Mouse (Mus musculus) midbrain, postnatal 0 days (tissue): ENCODE measurements around the gene Cbl. TPM values are rescaled to one million over a fixed set of nuclear protein-coding genes. Genes with fewer than 3 reads are reported as not detected.

Experiments used
- ATAC-seq: fragments of 200-750 bp; cut with Nextera tagmentation; 2 replicates; pipeline ENCODE4 v1.8.0; 2017; ENCODE audit warnings: moderate number of reproducible peaks, mild to moderate bottlenecking, moderate TSS enrichment, moderate library complexity; ENCODE audit not compliant: low FRiP score
- DNase-seq: peaks from one replicate; pipeline ENCODE4 v3.0.0-alpha.2; 2015; ENCODE audit warnings: low spot score
- H3K27ac ChIP-seq: fragments of 300-500 bp; sonication (generic); 2 replicates; pipeline ENCODE4 v1.5.1; 2014; ENCODE audit warnings: low read depth, mild to moderate bottlenecking, low read length, mixed read lengths
- H3K27me3 ChIP-seq: fragments of 300-500 bp; sonication (generic); 2 replicates; pipeline ENCODE4 v1.6.1; 2014; ENCODE audit warnings: low read length, control low read depth, mixed read lengths; ENCODE audit not compliant: insufficient read depth
- H3K36me3 ChIP-seq: fragments of 300-500 bp; sonication (generic); 2 replicates; pipeline ENCODE4 v1.6.1; 2014; ENCODE audit warnings: low read length, control low read depth, mixed read lengths; ENCODE audit not compliant: insufficient read depth
- H3K4me1 ChIP-seq: fragments of 300-500 bp; sonication (generic); 2 replicates; pipeline ENCODE4 v1.6.1; 2014; ENCODE audit warnings: mild to moderate bottlenecking, control low read depth, antibody characterized with exemption, low read length, mixed read lengths; ENCODE audit not compliant: insufficient read depth
- H3K4me2 ChIP-seq: fragments of 300-500 bp; sonication (generic); 2 replicates; pipeline ENCODE4 v1.6.1; 2014; ENCODE audit warnings: low read depth, mild to moderate bottlenecking, low read length, mixed read lengths; ENCODE audit not compliant: poor library complexity, severe bottlenecking
- H3K4me3 ChIP-seq: fragments of 300-500 bp; sonication (generic); 2 replicates; pipeline ENCODE4 v1.5.1; 2014; ENCODE audit warnings: low read depth, mild to moderate bottlenecking, low read length, moderate library complexity
- H3K9ac ChIP-seq: fragments of 300-500 bp; sonication (generic); replicated peaks from 2 replicates; pipeline ENCODE4 v1.6.1; 2014; ENCODE audit warnings: mild to moderate bottlenecking, low read length, moderate library complexity, mixed read lengths; ENCODE audit not compliant: poor library complexity, severe bottlenecking
- H3K9me3 ChIP-seq: fragments of 300-500 bp; sonication (generic); 2 replicates; pipeline ENCODE4 v1.6.1; 2016; ENCODE audit warnings: low read length, control low read depth
- CTCF ChIP-seq: IDR thresholded peaks from 2 replicates; pipeline ENCODE4 v1.5.1; 2016; ENCODE audit warnings: antibody characterized with exemption, mild to moderate bottlenecking
- WGBS: fragments of 180-500 bp; shearing (Covaris S2); extraction: QIAGEN DNeasy Blood & Tissue Kit; methylation state at CpG from one replicate; pipeline ENCODE4 v1.1.7; 2014; 5-methylcytosine and 5-hydroxymethylcytosine counted together
- polyA plus RNA-seq: library from polyadenylated mRNA; unstranded; fragments of >200 nt; fragmentation: Nextera tagmentation; extraction: Ambion mirVana; gene quantifications from 2 replicates; pipeline ENCODE4 v1.2.1, GENCODE M21; 2015
- total RNA-seq: library from RNA; depleted of rRNA; stranded (reverse); fragments of >200 nt; gene quantifications from 2 replicates; pipeline ENCODE4 v1.2.3, GENCODE M21; 2014

The Cbl gene
- total and polyA plus RNA-seq, 2 experiments from 2014 or later = 17.3 to 32.1 TPM

GRCm38 (mm10) chr9:44177405-44177804 lies 56.4 kb downstream of the Cbl start:
- Histone ChIP-seq H3K4me2 (no peak overlapping the region), H3K4me1 (no peaks in the 10 kb centered on the region), H3K9me3 (no peaks in the 10 kb centered on the region), H3K36me3 (peaks cover 2% of the 10 kb centered on the region; the same call in 1 of the 2 replicates), H3K27me3 (no peaks in the 10 kb centered on the region), H3K27ac (no peak overlapping the region), H3K9ac (no peak overlapping the region), H3K4me3 (no peak overlapping the region)
- WGBS = 93% methylated on average over 2 of the region's 2 CpGs
- ATAC-seq (no peak), DNase-seq (no peak)
- no peak for TF ChIP-seq CTCF

GRCm38 (mm10) chr9:44175957-44176356 lies 57.9 kb downstream of the Cbl start:
- no peak for DNase-seq
- ATAC-seq = no peak
- 92% methylated on average over 1 of the region's 1 CpGs for WGBS
- H3K4me2 ChIP-seq = no peak overlapping the region
- no peaks in the 10 kb centered on the region for H3K27me3 ChIP-seq
- peaks cover 5% of the 10 kb centered on the region; the same call in 1 of the 2 replicates for H3K36me3 ChIP-seq
- no peak overlapping the region for H3K4me3 ChIP-seq
- no peak overlapping the region for H3K27ac ChIP-seq
- no peak for TF ChIP-seq CTCF
- no peak overlapping the region for H3K9ac ChIP-seq
- no peaks in the 10 kb centered on the region for H3K9me3 ChIP-seq
- no peaks in the 10 kb centered on the region for H3K4me1 ChIP-seq

GRCm38 (mm10) chr9:44175556-44175955 lies 58.3 kb downstream of the Cbl start:
- H3K9ac ChIP-seq = no peak overlapping the region
- ATAC-seq (no peak), DNase-seq (no peak)
- H3K27me3 ChIP-seq = no peaks in the 10 kb centered on the region
- H3K4me3 ChIP-seq = no peak overlapping the region
- H3K27ac ChIP-seq = no peak overlapping the region
- no peaks in the 10 kb centered on the region for H3K9me3 ChIP-seq
- TF ChIP-seq CTCF = no peak
- H3K4me1 ChIP-seq = no peaks in the 10 kb centered on the region
- peaks cover 9% of the 10 kb centered on the region; the same call in 1 of the 2 replicates for H3K36me3 ChIP-seq
- H3K4me2 ChIP-seq = no peak overlapping the region
- WGBS = 74% methylated on average over 6 of the region's 6 CpGs

- H3K4me3 ChIP-seq = no peak overlapping the region
- H3K4me1 ChIP-seq = no peaks in the 10 kb centered on the region
- 88% methylated on average over 3 of the region's 3 CpGs for WGBS
- peaks cover 16% of the 10 kb centered on the region; the same call in 1 of the 2 replicates for H3K36me3 ChIP-seq
- no peak overlapping the region for H3K4me2 ChIP-seq
- no peaks in the 10 kb centered on the region for H3K27me3 ChIP-seq
- no peak overlapping the region for H3K27ac ChIP-seq
- no peaks in the 10 kb centered on the region for H3K9me3 ChIP-seq
- no peak overlapping the region for H3K9ac ChIP-seq
- DNase-seq = no peak
- ATAC-seq = no peak
- TF ChIP-seq CTCF = no peak
These were observed 63.1 kb downstream of the Cbl start for GRCm38 (mm10) chr9:44170691-44171151.

- TF ChIP-seq CTCF = no peak
- Histone ChIP-seq H3K4me1 (no peaks in the 10 kb centered on the region), H3K9me3 (no peaks in the 10 kb centered on the region), H3K27ac (no peak overlapping the region), H3K4me2 (no peak overlapping the region), H3K9ac (no peak overlapping the region), H3K4me3 (no peak overlapping the region), H3K27me3 (no peaks in the 10 kb centered on the region), H3K36me3 (peaks cover 16% of the 10 kb centered on the region)
- no peak for DNase-seq
- no peak for ATAC-seq
- 88% methylated on average over 5 of the region's 5 CpGs for WGBS
These were observed 64.9 kb downstream of the Cbl start for GRCm38 (mm10) chr9:44168931-44169330.

GRCm38 (mm10) chr9:44159886-44160285 lies 74.0 kb downstream of the Cbl start:
- H3K4me2 ChIP-seq = no peak overlapping the region
- no peaks in the 10 kb centered on the region for H3K9me3 ChIP-seq
- peaks cover 33% of the 10 kb centered on the region for H3K36me3 ChIP-seq
- DNase-seq (no peak), ATAC-seq (no peak)
- WGBS = 95% methylated on average over 3 of the region's 3 CpGs
- no peaks in the 10 kb centered on the region for H3K4me1 ChIP-seq
- no peak overlapping the region for H3K9ac ChIP-seq
- H3K4me3 ChIP-seq = no peak overlapping the region
- no peak overlapping the region for H3K27ac ChIP-seq
- H3K27me3 ChIP-seq = no peaks in the 10 kb centered on the region
- no peak for TF ChIP-seq CTCF
